Mouse (Mus musculus) limb, embryonic 12.5 days (tissue): Measurements from ENCODE around the gene Stat6. TPM values are rescaled to one million over a fixed set of nuclear protein-coding genes. Genes with fewer than 3 reads are reported as not detected.
A peak's percentile ranks its signal among the peaks of the same experiment; 100 is the strongest.

Experiments
- ATAC-seq: fragments of 200-750 bp; cut with Nextera tagmentation; 2 replicates; pipeline ENCODE4 v1.8.0; 2017; ENCODE audit warnings: low read depth, moderate TSS enrichment; ENCODE audit not compliant: insufficient number of reproducible peaks, insufficient read depth, low FRiP score, low TSS enrichment
- H3K27ac ChIP-seq: fragments of 300-500 bp; sonication (generic); 2 replicates; pipeline ENCODE4 v1.5.1; 2016; ENCODE audit warnings: mild to moderate bottlenecking, moderate library complexity
- H3K27me3 ChIP-seq: fragments of 300-500 bp; sonication (generic); 2 replicates; pipeline ENCODE4 v1.6.1; 2016; ENCODE audit warnings: mild to moderate bottlenecking, moderate library complexity
- H3K36me3 ChIP-seq: fragments of 300-500 bp; sonication (generic); 2 replicates; pipeline ENCODE4 v1.6.1; 2016; ENCODE audit warnings: mild to moderate bottlenecking, moderate library complexity
- H3K4me1 ChIP-seq: fragments of 300-500 bp; sonication (generic); replicated peaks from 2 replicates; pipeline ENCODE4 v1.6.1; 2016
- H3K4me2 ChIP-seq: fragments of 300-500 bp; sonication (generic); 2 replicates; pipeline ENCODE4 v1.6.1; 2016; ENCODE audit warnings: mild to moderate bottlenecking, moderate library complexity
- H3K4me3 ChIP-seq: fragments of 300-500 bp; sonication (generic); replicated peaks from 2 replicates; pipeline ENCODE4 v1.5.1; 2016; ENCODE audit warnings: mild to moderate bottlenecking
- H3K9ac ChIP-seq: fragments of 300-500 bp; sonication (generic); replicated peaks from 2 replicates; pipeline ENCODE4 v1.6.1; 2016; ENCODE audit warnings: mild to moderate bottlenecking, moderate library complexity
- H3K9me3 ChIP-seq: fragments of 300-500 bp; sonication (generic); 2 replicates; pipeline ENCODE4 v1.6.1; 2016; ENCODE audit warnings: mild to moderate bottlenecking, moderate library complexity
- WGBS: fragments of 180-500 bp; shearing (Covaris S2); methylation state at CpG from one replicate; pipeline ENCODE4 v1.1.7; 2016; 5-methylcytosine and 5-hydroxymethylcytosine counted together
- polyA plus RNA-seq: library from polyadenylated mRNA; unstranded; fragments of >200 nt; fragmentation: Nextera tagmentation; extraction: Ambion mirVana; gene quantifications from 2 replicates; pipeline ENCODE4 v1.2.1, GENCODE M21; 2016

Gene Stat6
- polyA plus RNA-seq, 1 experiment from 2014 or later, result 8.7 TPM

DNA sequence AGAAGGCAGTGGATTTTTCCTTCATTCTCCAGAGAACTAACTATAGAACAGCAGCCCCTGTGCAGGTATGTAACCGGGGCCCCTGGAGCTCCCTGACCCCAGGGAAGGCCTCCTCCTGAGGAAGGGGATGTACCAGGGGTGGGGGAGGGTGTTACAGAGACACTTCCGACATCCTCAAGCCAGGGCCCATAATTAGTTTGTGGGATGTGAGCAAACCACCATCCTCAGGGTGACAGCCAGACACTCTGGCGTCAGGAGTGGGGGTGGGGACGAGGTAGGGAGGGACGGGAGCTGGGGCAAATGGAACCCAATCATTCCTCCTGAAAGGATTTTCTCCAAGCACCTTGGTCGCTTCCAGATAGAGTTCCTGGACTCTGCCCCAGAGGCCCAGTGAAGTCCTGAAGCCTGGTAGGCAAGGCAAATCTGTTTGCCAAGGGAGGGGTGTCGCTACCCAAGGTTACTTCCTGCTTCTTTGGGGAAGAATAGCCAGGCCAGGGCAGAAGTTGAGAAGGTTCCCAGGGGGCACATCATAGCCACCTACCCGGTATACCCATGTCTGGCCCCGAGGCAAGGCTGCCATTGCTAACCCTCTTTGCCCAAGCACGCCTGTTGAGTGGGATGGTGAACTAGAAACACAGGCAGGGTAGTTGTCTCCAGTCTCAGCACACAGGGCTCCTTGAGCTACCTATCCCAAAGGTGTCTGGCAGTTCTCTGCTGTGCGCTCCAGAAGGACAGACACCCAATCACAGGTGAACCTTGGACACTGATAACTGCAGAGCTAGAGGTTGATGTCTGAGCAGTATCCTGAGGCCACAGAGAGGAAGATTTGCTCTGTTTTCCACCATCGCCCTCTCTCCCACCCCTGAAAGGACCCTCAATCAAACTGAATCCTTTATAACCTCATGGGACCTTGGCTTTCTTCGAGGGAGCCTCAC is 39.1 kb upstream of the Stat6 start:
- Histone ChIP-seq H3K27me3 (no peaks in the 10 kb centered on the region), H3K9me3 (no peaks in the 10 kb centered on the region), H3K36me3 (peaks cover 98% of the 10 kb centered on the region), H3K4me3 (no peak overlapping the region), H3K4me1 (peaks cover 54% of the 10 kb centered on the region), H3K4me2 (no peak overlapping the region), H3K27ac (peak overlapping the region; percentile 18), H3K9ac (no peak overlapping the region; the same call in 1 of the 2 replicates)
- WGBS, result 39% methylated on average over 13 of the region's 13 CpGs
- no peak for ATAC-seq

GRCm38 (mm10) chr10:127604465-127605250 is 38.1 kb upstream of the Stat6 start:
- no peak for ATAC-seq

DNA sequence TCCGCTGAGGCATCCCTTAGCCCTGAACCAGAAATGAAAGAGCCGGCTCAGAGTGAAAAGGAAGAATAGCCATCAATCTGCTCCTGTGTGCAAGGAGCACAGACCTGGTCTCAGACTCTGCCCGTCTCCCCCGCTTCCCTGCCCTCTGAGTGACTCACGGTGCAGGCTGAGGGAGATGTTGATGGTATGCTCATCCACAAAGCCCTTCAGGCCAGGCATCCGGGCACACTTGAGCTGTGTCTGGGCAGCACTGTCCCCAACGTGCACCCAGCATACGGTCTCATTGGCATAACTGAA is 37.6 kb upstream of the Stat6 start:
- H3K27me3 ChIP-seq, result no peaks in the 10 kb centered on the region
- 0 out of 2 replicates have a peak overlapping the region, but pooled peaks have one; percentile 1 for H3K27ac ChIP-seq
- no peak overlapping the region for H3K4me2 ChIP-seq
- peaks cover 56% of the 10 kb centered on the region for H3K4me1 ChIP-seq
- H3K4me3 ChIP-seq, result no peak overlapping the region
- H3K9me3 ChIP-seq, result no peaks in the 10 kb centered on the region
- no peak overlapping the region for H3K9ac ChIP-seq
- ATAC-seq, result no peak
- 83% methylated on average over 8 of the region's 8 CpGs for WGBS
- peaks cover 99% of the 10 kb centered on the region for H3K36me3 ChIP-seq

More at GRCm38 (mm10) chr10:127604465-127605250, 38.1 kb upstream of the Stat6 start:
- Histone ChIP-seq H3K27me3 (no peaks in the 10 kb centered on the region), H3K4me1 (peaks cover 56% of the 10 kb centered on the region), H3K27ac (0 out of 2 replicates have a peak overlapping the region, but pooled peaks have one; percentile 18), H3K9ac (no peak overlapping the region), H3K36me3 (peaks cover 99% of the 10 kb centered on the region), H3K4me3 (no peak overlapping the region), H3K4me2 (no peak overlapping the region), H3K9me3 (no peaks in the 10 kb centered on the region)
- WGBS, result 36% methylated on average over 15 of the region's 15 CpGs

DNA sequence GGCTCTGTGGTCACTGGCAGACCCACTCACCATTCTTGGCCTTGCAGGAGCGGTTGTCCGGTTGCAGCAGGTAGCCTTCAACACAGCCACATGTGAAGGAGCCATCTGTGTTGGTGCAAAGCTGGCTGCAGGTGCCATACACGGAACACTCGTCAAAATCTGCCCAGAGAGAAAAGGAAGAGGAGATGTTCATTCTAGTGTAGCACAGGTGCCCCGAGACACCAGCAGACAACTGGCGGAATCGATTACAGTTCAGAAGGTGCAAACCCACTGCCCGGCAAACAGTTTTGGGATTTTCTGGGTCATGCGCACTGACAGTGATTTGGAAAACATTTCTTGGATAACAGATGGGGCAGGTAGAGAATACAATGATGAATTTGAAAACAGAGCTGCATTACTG is 37.0 kb upstream of the Stat6 start:
- Histone ChIP-seq H3K9ac (no peak overlapping the region), H3K9me3 (no peaks in the 10 kb centered on the region), H3K4me3 (no peak overlapping the region), H3K27ac (no peak overlapping the region), H3K4me2 (no peak overlapping the region), H3K27me3 (no peaks in the 10 kb centered on the region), H3K36me3 (peaks cover 99% of the 10 kb centered on the region), H3K4me1 (peaks cover 54% of the 10 kb centered on the region)
- 95% methylated on average over 9 of the region's 9 CpGs for WGBS
- no peak for ATAC-seq

- WGBS, result 87% methylated on average over 7 of the region's 7 CpGs
Observed at GRCm38 (mm10) chr10:127607059-127607458, 35.7 kb upstream of the Stat6 start.

DNA sequence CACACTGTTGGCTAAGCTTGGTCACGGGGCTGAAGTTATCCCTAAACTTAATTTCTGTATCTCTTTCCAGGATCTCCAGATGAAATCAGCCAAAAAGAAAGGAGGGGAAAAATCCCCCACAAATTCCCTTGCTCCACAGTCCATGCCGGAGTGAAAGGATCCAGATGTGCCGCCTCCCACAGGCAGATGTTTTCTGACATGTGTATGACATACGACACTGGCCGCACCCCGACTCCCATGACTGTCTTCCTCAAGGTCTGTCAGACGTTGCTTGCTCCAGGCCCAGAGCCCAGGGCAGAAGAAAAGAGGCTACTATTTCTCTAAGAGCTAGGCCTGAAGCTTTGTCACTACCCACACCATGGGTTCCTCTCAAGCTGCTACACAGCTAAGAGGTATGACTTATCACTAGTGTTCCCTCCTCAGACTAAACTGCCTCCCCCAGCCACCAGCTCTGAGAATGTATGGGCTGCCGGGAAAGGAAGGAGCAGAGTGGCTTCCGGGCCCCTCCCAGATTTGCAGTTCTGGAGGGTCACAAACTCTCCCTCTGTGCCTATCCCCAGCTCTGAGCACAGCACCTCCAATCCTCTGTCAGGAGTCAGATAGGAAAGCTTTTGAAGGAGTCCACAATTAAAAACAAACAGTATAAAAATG is 33.2 kb upstream of the Stat6 start:
- H3K27me3 ChIP-seq, result no peaks in the 10 kb centered on the region

More at GRCm38 (mm10) chr10:127607059-127607458, 35.7 kb upstream of the Stat6 start:
- Histone ChIP-seq H3K36me3 (peaks cover 98% of the 10 kb centered on the region), H3K9ac (no peak overlapping the region), H3K27ac (no peak overlapping the region), H3K4me2 (no peak overlapping the region), H3K9me3 (no peaks in the 10 kb centered on the region), H3K4me1 (peaks cover 49% of the 10 kb centered on the region), H3K4me3 (no peak overlapping the region), H3K27me3 (no peaks in the 10 kb centered on the region)
- ATAC-seq, result no peak

GRCm38 (mm10) chr10:127610066-127610415 is 32.7 kb upstream of the Stat6 start:
- 86% methylated on average over 9 of the region's 9 CpGs for WGBS
- Histone ChIP-seq H3K27me3 (no peaks in the 10 kb centered on the region), H3K9me3 (no peaks in the 10 kb centered on the region), H3K4me1 (peaks cover 51% of the 10 kb centered on the region), H3K36me3 (peaks cover 84% of the 10 kb centered on the region), H3K27ac (peak overlapping the region; percentile 30), H3K4me3 (no peak overlapping the region), H3K9ac (no peak overlapping the region), H3K4me2 (no peak overlapping the region)
- no peak for ATAC-seq

More for the DNA sequence above, 33.2 kb upstream of the Stat6 start:
- Histone ChIP-seq H3K4me1 (peaks cover 51% of the 10 kb centered on the region), H3K4me2 (no peak overlapping the region), H3K4me3 (no peak overlapping the region), H3K36me3 (peaks cover 89% of the 10 kb centered on the region), H3K27ac (peak overlapping the region; percentile 30), H3K9ac (no peak overlapping the region), H3K9me3 (no peaks in the 10 kb centered on the region)
- no peak for ATAC-seq
- 48% methylated on average over 9 of the region's 9 CpGs for WGBS

DNA sequence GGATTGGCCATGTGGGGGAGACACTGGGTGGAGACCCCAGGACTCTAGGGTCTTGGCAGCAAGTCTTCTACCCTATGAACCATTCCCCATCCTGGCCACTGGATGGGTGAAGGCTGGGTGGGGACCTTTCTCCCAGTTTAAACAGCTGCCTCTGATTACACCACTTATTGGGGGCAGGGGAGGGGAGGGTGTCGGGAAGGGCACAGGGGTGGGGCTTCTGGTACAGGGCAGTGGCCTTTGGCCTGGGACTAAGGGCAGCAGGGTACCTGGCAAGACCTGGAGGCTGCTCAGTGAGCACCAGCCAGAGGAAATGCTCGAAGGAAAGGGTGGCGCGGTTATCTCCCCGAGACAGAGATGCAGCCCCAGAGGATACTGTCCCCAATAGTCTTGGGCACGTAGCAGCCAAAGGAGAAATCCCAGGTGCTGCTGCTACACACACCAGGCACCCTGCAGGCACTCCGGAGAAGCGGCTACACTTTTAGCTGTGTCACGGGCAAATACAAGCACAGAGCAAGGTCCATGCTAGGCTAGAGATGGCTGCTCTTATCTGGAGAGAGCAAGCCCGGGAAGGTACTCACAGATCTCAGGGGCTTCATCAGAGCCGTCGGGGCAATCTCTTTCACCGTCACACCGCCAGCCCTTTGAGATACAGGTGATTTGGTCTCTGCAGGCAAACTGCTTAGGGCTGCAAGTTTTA is 30.6 kb upstream of the Stat6 start:
- peaks cover 64% of the 10 kb centered on the region for H3K4me1 ChIP-seq
- no peak overlapping the region for H3K9ac ChIP-seq
- WGBS, result 82% methylated on average over 14 of the region's 14 CpGs

GRCm38 (mm10) chr10:127614236-127615033 is 28.4 kb upstream of the Stat6 start:
- ATAC-seq, result peak; percentile 34; the same call in 1 of the 2 replicates
- 10% methylated on average over 12 of the region's 12 CpGs for WGBS

More for the DNA sequence above, 30.6 kb upstream of the Stat6 start:
- H3K27ac ChIP-seq, result no peak overlapping the region
- H3K27me3 ChIP-seq, result no peaks in the 10 kb centered on the region
- no peak overlapping the region for H3K4me2 ChIP-seq
- H3K36me3 ChIP-seq, result peaks cover 66% of the 10 kb centered on the region
- ATAC-seq, result no peak
- no peak overlapping the region for H3K4me3 ChIP-seq
- no peaks in the 10 kb centered on the region for H3K9me3 ChIP-seq

GRCm38 (mm10) chr10:127615034-127615374 is 27.8 kb upstream of the Stat6 start:
- no peaks in the 10 kb centered on the region for H3K27me3 ChIP-seq
- 5% methylated on average over 2 of the region's 2 CpGs for WGBS
- H3K4me1 ChIP-seq, result peaks cover 75% of the 10 kb centered on the region
- H3K27ac ChIP-seq, result peak overlapping the region; percentile 90
- H3K9ac ChIP-seq, result peak overlapping the region; percentile 42; the same call in 1 of the 2 replicates
- H3K4me3 ChIP-seq, result no peak overlapping the region
- peak overlapping the region; percentile 93 for H3K4me2 ChIP-seq
- no peaks in the 10 kb centered on the region for H3K9me3 ChIP-seq
- peaks cover 38% of the 10 kb centered on the region for H3K36me3 ChIP-seq
- 0 out of 2 replicates have a peak, but pooled peaks have one; percentile 4 for ATAC-seq

More at GRCm38 (mm10) chr10:127614236-127615033, 28.4 kb upstream of the Stat6 start:
- Histone ChIP-seq H3K4me1 (peaks cover 76% of the 10 kb centered on the region), H3K27ac (peak overlapping the region; percentile 90), H3K27me3 (no peaks in the 10 kb centered on the region), H3K4me2 (peak overlapping the region; percentile 93), H3K36me3 (peaks cover 43% of the 10 kb centered on the region), H3K4me3 (0 out of 2 replicates have a peak overlapping the region, but pooled peaks have one; percentile 11), H3K9ac (peak overlapping the region; percentile 42), H3K9me3 (no peaks in the 10 kb centered on the region)
